Mouse (Mus musculus) CD4-positive helper T cell, adult 2 months (primary cell): ENCODE measurements around the gene Tgfa.

Experiments
- DNase-seq: peaks from one replicate; pipeline ENCODE4 v3.0.0-alpha.2; 2012; ENCODE audit warnings: low read depth, missing footprints, low spot score

Tgfa gene

DNA sequence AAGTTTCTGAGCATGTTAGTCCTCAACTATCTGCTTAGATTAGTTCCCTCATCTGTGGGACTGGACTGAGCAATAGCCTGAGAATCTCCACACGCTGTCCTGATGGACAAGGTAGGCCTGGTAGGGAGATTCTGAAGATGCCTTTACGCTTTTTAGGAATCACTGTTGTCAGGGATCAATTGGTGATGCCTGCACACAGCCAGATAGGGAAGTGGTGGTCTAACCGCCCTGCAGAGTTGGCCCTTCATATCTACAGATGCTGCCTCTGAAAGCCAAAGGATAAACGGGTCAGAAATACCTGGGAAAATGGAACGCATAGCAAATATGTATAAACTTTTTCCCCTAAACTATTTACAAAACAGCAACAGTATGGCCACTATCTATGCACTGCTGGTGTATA lies 37.3 kb downstream of the Tgfa start:
- DNase-seq: no peak

DNA sequence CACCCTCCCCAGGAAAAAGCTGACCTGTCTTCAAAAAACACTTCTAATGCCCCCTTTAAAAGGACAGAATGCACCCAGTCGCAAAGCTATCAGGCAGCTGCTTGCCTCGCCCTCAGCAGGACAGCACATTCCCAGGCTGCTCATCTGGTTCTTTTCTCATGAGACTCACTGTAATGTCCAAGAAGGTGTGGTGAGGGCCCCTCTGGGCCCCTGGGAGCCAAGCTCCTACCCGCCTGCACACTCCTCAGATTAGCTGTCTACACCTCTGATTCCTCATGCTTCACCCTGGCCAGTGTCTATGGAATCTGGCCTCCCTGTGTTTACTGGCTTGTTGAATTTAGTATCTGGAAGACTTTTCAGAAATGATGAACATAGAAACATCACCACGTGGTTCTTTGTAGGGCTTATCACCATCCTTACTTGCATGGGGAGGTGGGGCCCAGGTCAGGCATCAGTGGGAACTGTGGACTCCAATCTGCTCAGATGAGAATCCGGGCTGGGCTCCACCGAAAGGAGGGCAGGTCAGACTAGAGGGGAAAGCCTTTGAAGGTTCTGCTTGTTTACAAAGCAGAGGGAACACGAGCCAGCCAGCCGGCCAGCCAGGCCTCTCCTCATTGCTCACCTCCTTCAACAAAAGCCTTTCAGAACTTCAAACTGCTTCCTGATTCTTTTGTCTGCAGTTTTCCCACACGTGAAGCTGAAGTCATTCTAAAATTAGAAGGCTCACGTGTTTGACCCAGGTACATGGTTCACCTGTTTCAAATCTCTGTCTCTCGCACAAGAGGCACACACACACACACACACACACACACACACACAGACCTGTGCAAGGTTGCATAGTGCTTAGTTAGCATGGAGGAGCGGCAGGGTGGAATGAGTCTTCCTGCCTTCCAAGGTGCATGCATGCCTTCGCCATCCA lies 38.7 kb downstream of the Tgfa start:
- no peak for DNase-seq

DNA sequence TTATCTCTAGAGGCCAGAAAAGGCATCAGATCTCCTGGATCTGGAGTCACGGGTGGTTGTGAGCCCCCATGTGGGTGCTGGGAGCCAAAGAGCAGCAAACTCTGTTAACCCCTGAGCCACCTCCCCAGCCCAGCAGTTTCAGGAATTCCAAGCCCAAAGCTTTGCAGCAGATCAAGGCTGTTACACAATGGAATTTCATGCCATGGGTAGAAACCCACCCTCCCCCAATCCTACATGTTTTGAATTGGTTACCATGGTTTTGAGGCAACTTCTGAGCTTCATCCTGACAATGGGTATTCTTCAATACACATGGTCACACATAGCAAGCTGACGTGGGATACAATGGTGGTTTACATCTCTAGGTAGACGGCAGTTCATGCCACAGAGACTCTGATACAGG lies 49.8 kb downstream of the Tgfa start:
- DNase-seq: no peak

DNA sequence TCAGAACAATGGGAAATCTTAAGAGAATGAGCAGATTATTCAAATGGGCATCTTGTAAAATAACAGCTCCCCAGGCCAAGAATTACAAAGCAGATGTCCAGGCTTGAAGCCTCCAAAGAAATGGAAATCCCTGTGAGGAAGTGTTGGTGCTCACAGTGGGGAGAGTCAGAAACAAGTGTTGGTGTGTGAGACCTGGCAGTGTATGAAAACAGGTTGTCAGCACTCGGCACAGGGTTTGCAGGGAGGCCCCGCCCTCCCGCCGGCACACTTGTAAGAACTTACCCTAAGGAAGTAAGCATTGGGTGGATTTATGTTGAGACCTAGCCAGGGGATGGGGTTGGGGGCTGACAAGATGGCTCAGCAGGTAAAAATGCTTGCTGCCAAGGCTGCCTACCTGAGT lies 50.9 kb downstream of the Tgfa start:
- DNase-seq: no peak

GRCm38 (mm10) chr6:86248562-86248961 lies 53.5 kb downstream of the Tgfa start:
- no peak for DNase-seq

DNA sequence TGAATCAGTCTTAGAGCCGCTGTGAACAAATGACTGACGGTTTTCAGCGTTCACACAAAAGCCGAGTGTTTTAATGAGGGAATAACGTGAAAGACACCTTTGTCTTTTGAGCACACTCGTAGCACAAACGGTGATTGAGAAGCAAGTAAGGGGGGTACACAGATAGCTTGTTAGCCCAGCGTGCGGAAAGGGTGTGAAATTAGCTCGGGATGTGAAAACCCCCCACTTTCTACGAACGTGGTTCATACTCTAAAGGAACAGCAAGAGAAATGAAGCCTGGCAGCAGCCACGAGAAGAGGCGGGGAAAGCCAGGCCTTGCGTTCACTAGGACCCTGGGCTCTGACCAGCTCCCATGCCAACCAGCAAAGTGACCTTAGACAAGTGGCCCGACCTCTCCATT lies 54.0 kb downstream of the Tgfa start:
- DNase-seq: no peak

GRCm38 (mm10) chr6:86250236-86250635 lies 55.2 kb downstream of the Tgfa start:
- DNase-seq: no peak

- DNase-seq: no peak
Measured at GRCm38 (mm10) chr6:86250830-86251229, 55.8 kb downstream of the Tgfa start.

DNA sequence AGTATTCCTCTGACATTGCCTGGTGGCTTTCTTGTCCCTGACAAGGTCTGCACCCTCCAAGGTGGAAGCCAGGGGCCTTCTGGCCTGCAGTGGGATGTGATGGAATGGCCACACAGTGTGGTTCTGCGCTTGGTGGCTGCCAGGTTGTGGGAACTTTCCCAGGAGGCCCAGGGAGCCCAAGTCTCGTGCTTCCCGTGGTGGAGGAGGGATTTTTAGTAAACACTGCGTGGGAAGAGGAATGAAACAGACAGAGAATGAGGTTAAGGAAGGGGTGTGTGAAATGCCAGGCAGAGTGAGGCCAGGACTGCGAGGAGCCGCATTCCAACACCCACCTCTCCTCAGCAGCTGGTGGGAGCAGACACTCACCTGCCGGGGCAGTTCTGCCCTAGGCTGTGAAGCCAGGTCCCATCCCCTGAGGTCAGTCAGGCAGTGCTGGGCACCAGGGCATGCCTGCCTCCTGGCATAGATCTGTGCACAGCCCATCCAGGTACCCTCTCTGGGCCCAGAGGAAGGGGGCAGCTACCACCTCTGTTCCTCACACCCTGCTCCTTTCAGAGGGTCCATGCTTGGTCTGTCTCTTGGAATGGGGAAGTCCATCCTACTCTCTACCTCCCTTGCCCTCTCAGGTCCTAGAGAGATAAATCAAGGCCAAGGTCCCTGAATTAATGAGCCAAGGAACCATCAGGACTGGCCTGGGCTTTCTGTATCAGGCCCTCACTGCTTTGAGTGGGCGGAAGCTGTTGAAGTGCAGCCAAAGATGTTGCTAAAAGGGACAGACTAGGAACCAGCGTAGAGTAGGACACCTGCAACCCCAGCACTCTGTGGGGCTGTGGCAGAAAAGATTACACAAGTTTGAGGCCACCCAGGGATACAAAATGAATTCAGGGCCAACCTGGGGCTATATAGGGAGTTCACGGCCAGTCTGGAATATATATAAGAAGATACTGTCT lies 57.4 kb downstream of the Tgfa start:
- DNase-seq: no peak

GRCm38 (mm10) chr6:86255899-86256298 lies 60.9 kb downstream of the Tgfa start:
- DNase-seq: no peak

DNA sequence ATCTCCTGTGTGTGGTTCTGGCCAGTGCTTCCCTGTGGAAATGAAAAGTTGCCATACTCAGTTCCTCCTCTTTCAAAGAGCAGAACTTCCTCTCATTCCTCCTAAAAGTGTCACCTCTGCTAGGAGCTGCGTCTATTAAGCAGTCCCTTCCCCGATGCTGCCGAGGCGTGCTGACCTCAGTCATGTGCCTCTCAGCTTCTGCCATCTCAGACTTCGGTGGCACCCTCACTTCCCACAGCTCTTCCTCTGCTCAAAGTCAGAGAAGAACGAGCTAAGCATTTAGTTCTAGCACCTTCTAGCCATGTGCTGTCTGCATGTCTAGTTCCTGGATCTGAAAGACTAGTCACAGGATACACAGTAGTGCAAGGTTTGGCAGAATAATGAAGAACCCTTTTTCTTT lies 64.2 kb downstream of the Tgfa start:
- DNase-seq: no peak

DNA sequence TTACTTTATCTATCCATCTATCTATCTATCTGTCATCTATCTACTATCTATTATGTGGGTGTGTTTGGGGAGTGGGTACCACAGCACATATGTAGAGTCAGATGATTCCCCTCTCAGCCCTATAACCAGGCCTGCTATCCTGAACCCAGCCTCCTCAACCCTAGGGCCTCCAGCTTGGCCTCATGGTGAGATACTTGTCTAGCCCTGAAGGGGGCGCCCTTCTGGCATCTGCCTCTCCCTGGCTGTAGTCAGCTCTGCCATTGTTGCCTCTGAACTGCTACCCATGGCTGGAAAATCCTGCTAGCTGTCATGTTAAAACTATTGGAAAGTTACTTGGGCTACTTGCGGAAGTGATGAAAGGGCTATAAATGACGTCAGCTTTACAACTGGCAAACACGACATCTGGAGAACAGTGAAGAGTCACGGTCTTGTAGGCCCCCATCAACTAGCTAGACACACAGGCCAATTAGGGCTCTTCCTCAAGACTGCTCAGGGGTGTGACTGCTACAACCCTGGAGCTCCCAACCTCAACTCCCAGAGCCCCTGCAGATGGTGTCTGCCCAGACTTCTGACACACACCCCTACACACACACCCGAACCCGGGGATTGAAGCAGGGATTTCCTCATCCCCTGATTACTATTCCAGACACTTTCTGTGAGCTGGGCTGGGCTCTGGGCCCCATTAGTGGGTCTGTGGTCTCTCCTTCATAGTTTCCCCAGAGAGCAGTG lies 65.5 kb downstream of the Tgfa start:
- no peak for DNase-seq

DNA sequence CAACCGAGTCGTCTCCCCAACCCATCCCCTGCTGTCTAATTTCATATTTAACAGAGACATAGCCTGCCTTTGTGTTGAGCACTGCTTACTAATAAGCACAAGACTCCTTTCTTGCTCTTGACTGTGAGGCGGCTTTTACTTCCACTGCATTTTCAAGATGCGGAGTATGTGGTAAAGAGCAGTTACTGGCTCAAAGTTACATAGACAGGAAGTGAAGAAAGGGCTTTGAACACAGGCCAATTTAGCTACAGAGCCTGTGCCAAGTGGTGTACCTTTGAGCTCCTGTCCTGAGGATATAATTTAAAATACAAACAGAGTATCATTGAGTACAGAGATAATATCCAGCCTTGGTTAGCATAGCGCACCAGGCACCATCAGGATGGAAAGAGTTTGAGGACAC lies 71.8 kb downstream of the Tgfa start:
- no peak for DNase-seq

- no peak for DNase-seq
Measured at GRCm38 (mm10) chr6:86270373-86271068, 75.5 kb downstream of the Tgfa start.

GRCm38 (mm10) chr6:86271130-86271529 lies 76.1 kb downstream of the Tgfa start:
- DNase-seq: no peak

DNA sequence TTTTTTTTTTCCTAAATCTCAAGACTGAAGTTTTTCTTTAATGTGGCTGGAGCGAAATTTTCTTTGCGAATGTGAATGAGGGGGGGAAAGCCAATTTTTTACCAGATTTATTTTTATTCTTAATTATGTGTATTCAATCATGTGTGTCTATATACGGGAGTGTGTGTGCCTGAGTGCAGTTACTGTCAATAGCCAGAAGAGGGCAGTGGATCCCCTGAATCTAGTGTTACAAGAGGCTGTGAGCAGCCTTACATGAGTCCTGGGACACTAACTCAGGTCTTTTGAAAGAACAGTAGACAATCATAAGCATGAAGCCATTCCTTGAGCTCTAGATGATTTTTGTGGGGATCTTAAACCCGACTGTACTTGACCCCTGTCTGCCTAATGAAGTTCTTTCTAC lies 80.7 kb downstream of the Tgfa start:
- DNase-seq: no peak

DNA sequence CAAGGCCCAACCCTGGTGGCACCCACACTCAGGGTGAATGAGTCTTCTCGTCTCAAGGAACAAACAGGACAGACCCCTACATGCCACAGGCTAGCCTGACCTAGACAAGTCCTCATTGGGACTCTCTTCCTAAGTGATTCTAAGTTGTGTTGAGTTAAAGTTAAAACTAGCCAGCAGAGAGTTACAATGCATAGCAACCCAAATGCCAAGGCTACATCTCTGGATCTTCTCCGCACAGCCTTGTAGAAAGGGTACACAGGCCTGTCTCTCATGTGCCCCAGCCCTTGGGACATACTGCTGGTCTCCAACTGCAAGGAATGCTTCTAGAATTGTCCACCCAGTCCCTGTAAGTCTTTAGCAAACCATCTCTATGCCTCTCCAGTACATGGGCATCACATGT lies 81.8 kb downstream of the Tgfa start:
- DNase-seq: no peak

DNA sequence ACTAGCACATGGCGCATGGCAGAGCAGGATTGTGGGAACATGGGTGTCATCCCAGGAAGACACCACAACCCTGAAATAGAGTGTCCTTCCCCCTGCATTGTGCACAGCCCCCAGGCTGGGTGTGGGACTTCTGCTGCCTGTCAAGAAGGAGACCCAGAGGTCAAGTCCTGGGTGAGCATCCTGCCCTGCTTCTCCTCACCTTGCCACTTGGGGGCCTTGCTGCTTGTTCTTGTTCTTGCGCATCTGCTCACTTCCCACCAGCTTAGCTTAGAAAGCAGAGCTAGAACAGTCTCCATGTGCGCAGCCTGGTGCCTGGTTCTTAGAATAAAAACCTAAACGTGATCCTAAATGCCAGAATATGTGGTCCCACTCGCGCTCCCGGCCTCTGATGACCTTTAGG lies 82.6 kb downstream of the Tgfa start:
- no peak for DNase-seq

GRCm38 (mm10) chr6:86281573-86282210 lies 86.7 kb downstream of the Tgfa start:
- DNase-seq: no peak

DNA sequence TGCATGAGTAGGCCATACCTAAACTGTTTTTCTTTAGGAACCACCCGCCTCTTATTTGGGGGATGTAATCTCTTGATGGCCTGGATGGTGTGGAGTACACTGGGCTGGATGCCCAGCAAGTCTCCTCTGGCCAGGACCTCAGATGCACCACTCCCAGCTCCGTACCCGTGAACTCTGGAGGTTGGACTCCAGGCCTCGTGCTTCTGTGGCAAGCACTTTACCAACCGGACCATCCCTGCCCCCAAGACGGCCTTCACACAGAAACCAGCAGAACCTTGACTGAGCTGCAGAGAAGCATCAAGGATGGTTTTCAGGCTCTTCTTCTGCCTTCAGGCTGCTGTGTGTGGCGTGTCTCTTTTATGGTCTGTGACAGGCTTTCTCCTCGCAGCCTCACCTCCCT lies 98.3 kb downstream of the Tgfa start:
- no peak for DNase-seq

DNA sequence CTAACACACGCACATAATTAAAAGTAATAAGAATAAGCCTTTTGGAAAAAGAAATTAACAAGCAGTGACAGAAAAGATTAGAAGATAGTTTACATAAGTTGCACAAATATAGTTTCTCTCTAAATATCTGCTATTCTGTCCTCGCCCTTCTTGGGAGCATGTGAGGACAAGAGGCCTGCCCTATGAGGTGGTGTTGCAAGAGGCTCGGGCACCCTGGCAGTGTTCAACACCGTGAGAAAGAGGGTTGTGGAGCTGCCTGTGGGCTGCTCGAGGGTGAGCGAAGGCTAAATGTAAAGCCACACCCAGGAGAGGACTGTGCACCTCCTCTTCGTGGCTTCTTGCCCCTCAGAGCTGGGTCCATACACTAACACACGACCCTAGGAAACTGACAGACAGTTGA lies 100.4 kb downstream of the Tgfa start:
- DNase-seq: no peak
